Mouse (Mus musculus): ENCODE data around the gene Il2ra.

DNA sequence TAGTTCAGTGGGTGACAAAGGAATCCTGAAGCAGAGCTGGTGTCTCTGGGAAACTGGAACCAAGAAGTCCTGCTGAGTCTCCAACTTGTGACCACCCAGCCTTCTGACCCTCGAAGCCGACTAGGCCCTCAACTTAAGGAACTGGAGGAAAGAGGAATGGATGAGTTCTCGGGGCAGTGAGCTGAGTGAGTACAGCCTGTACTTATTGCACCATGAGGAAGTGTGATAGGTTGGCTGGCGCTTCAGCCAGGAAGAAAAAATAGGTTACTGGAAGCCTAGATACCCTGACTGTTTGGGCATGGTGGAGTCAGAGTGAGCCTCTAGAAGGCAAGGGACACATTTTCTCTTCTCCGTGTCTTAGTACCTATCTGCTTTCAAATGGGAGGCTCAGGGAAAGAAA lies 65.9 kb downstream of the Il2ra start:
- TF ChIP-seq POLR2A (IDR thresholded peaks at IDR 0.05; ENCODE audit: insufficient read length, low read depth) (no peak), USF1 (IDR thresholded peaks at IDR 0.05; ENCODE audit: low read depth) (no peak)
